Mouse (Mus musculus): ENCODE data around the gene Dpp9. TPM values are rescaled to one million over a fixed set of nuclear protein-coding genes. Genes with fewer than 3 reads are reported as not detected.

Dpp9 gene
- polyA plus RNA-seq, 1 experiment, result 37.1 TPM

DNA sequence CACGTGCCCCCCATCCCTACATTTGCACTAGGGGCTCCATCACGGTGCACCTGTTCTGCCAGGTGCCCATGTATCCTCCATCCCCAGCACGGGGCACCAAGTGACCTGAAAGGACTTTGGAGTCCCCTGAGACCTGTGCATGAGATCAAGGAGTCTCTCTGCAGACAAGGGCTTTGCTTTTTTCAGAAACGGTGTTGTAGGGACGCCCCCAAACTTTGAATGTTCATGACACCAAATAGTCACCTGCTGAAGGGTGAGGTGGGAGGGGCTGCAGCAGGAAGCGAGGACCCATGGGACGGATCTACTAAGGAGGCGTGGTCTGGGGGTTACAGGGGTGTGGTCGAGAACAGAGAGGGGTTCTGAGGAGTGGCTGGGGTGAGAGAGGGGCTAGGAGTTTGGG lies 70.4 kb downstream of the Dpp9 start:
- Histone ChIP-seq H3ac (ENCODE audit: control insufficient read depth, insufficient read length) (no peak overlapping the region), H3K36me3 (ENCODE audit: control insufficient read depth, insufficient read depth) (no peaks in the 10 kb centered on the region), H3K4me3 (no peak overlapping the region), H3K4me2 (ENCODE audit: low read depth) (no peak overlapping the region), H3K27me3 (ENCODE audit: control insufficient read depth, insufficient read depth, insufficient read length) (peaks cover 62% of the 10 kb centered on the region), H3K79me2 (ENCODE audit: control insufficient read depth, insufficient read depth) (no peaks in the 10 kb centered on the region)
- no peak for TF ChIP-seq SRF (IDR thresholded peaks at IDR 0.05; ENCODE audit: control insufficient read depth, insufficient read length, low read depth)
- no peak for TF ChIP-seq REST (IDR thresholded peaks at IDR 0.05; ENCODE audit: insufficient read depth, insufficient read length)
- TF ChIP-seq POLR2A (IDR thresholded peaks at IDR 0.05; ENCODE audit: insufficient read length, low read depth), result no peak
- TF ChIP-seq TCF3 (IDR thresholded peaks at IDR 0.05; ENCODE audit: insufficient read length, low read depth), result no peak
- TF ChIP-seq USF1 (IDR thresholded peaks at IDR 0.05; ENCODE audit: low read depth), result no peak
- no peak for TF ChIP-seq E2F4 (IDR thresholded peaks at IDR 0.05; ENCODE audit: insufficient read depth)
- no peak for TF ChIP-seq MYOD1 (IDR thresholded peaks at IDR 0.05; ENCODE audit: control insufficient read depth in 1 of 3, insufficient read length in 2 of 3, low read depth in 2 of 3)
- TF ChIP-seq MAX (IDR thresholded peaks at IDR 0.05; ENCODE audit: low read depth), result no peak
- TF ChIP-seq POLR2AphosphoS2 (IDR thresholded peaks at IDR 0.05; ENCODE audit: insufficient read length, low read depth), result no peak
- TF ChIP-seq MYOG (IDR thresholded peaks at IDR 0.05; ENCODE audit: control insufficient read depth in 1 of 3, insufficient read depth in 1 of 3, insufficient read length in 2 of 3, low read depth in 2 of 3), result no peak
- no peak for TF ChIP-seq TCF12 (IDR thresholded peaks at IDR 0.05; ENCODE audit: insufficient read depth, poor library complexity, severe bottlenecking)
- TF ChIP-seq CEBPB (IDR thresholded peaks at IDR 0.05; ENCODE audit: insufficient read depth, poor library complexity, severe bottlenecking), result no peak

DNA sequence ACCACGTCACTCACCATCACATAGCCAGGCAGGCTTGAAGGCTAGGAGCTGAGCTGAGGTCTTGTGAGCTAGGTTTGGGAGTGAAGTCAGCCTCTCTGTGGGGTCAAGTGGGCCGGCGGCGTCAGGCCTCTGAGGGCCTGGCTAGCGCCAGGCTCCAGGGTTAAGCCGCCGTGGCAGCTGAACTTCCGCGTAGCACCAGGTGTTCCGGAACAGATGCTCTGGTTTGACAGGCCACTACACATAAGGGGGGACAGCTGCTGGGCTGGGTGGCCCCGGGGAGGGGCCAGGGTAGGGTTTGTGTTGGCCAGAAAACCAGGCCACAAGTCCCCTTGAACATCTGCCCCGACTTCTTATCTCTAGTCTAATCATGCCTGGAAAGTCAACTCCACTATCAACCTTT lies 71.3 kb downstream of the Dpp9 start:
- H3K36me3 ChIP-seq (ENCODE audit: control insufficient read depth, insufficient read depth), result no peaks in the 10 kb centered on the region
- no peak overlapping the region for H3ac ChIP-seq (ENCODE audit: control insufficient read depth, insufficient read length)
- H3K27me3 ChIP-seq (ENCODE audit: control insufficient read depth, insufficient read depth, insufficient read length), result peaks cover 65% of the 10 kb centered on the region
- no peak overlapping the region for H3K4me2 ChIP-seq (ENCODE audit: low read depth)
- H3K79me2 ChIP-seq (ENCODE audit: control insufficient read depth, insufficient read depth), result no peaks in the 10 kb centered on the region
- TF ChIP-seq TCF12 (IDR thresholded peaks at IDR 0.05; ENCODE audit: insufficient read depth, poor library complexity, severe bottlenecking) (peak; percentile 98), TCF3 (IDR thresholded peaks at IDR 0.05; ENCODE audit: insufficient read length, low read depth) (peak; percentile 97), MYOG (IDR thresholded peaks at IDR 0.05; ENCODE audit: control insufficient read depth in 1 of 3, insufficient read depth in 1 of 3, insufficient read length in 2 of 3, low read depth in 2 of 3) (peak; percentile 72 to 99 (median 97)), MYOD1 (IDR thresholded peaks at IDR 0.05; ENCODE audit: control insufficient read depth in 1 of 3, insufficient read length in 2 of 3, low read depth in 2 of 3) (peak; percentile 25 to 97 (median 96)), POLR2A (IDR thresholded peaks at IDR 0.05; ENCODE audit: insufficient read length, low read depth) (no peak)
- no peak overlapping the region for H3K4me3 ChIP-seq

DNA sequence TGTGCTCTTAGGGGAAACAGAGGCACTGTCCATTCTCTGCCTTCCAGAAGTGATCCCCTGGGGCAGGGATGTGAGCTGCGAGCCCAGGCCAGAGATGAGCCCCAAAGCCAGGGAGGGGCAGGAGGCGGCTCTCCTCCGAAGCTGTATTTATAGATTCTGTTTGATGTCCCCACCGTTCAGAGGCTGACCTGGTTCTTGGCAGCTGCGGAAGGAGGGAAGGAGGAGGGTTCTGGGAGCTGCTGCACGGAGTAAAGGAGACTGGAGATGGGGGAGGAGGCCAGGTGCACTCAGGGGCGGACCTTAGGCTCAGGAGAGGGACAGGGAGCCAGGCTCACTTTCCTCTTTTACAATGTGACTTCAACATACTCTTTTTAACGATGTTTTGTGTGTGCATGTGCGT lies 72.6 kb downstream of the Dpp9 start:
- H3K4me3 ChIP-seq, result no peak overlapping the region
- H3K79me2 ChIP-seq (ENCODE audit: control insufficient read depth, insufficient read depth), result no peaks in the 10 kb centered on the region
- TF ChIP-seq CEBPB (IDR thresholded peaks at IDR 0.05; ENCODE audit: insufficient read depth, poor library complexity, severe bottlenecking) (no peak), TCF12 (IDR thresholded peaks at IDR 0.05; ENCODE audit: insufficient read depth, poor library complexity, severe bottlenecking) (no peak), TCF3 (IDR thresholded peaks at IDR 0.05; ENCODE audit: insufficient read length, low read depth) (no peak), USF1 (IDR thresholded peaks at IDR 0.05; ENCODE audit: low read depth) (no peak), REST (IDR thresholded peaks at IDR 0.05; ENCODE audit: insufficient read depth, insufficient read length) (no peak), E2F4 (IDR thresholded peaks at IDR 0.05; ENCODE audit: insufficient read depth) (no peak), POLR2AphosphoS2 (IDR thresholded peaks at IDR 0.05; ENCODE audit: insufficient read length, low read depth) (no peak), SRF (IDR thresholded peaks at IDR 0.05; ENCODE audit: control insufficient read depth, insufficient read length, low read depth) (no peak), POLR2A (IDR thresholded peaks at IDR 0.05; ENCODE audit: insufficient read length, low read depth) (no peak), MYOG (IDR thresholded peaks at IDR 0.05; ENCODE audit: control insufficient read depth in 1 of 3, insufficient read depth in 1 of 3, insufficient read length in 2 of 3, low read depth in 2 of 3) (no peak), MYOD1 (IDR thresholded peaks at IDR 0.05; ENCODE audit: control insufficient read depth in 1 of 3, insufficient read length in 2 of 3, low read depth in 2 of 3) (no peak), MAX (IDR thresholded peaks at IDR 0.05; ENCODE audit: low read depth) (no peak)
- no peak overlapping the region for H3K4me2 ChIP-seq (ENCODE audit: low read depth)
- H3K36me3 ChIP-seq (ENCODE audit: control insufficient read depth, insufficient read depth), result no peaks in the 10 kb centered on the region
- H3ac ChIP-seq (ENCODE audit: control insufficient read depth, insufficient read length), result no peak overlapping the region
- H3K27me3 ChIP-seq (ENCODE audit: control insufficient read depth, insufficient read depth, insufficient read length), result peaks cover 73% of the 10 kb centered on the region

DNA sequence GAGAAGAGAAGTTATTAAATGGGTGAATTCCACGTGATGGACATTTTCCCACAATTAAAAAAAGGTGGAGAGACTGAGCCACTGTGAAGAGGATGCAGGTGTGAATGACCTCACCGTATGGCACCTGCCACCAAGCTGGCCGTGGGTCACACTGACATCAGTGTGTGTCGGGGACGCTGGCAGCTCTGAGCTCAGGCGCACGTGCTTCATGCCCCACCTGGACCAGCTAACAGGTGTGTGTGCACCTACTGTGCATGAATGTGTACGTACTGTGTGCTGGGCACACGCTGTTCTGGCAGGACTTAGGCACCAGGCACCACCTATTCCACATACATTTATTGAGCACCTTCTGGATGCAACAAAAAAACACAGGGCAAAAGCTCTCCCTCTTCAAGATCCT lies 74.2 kb downstream of the Dpp9 start:
- no peak overlapping the region for H3K4me3 ChIP-seq
- no peak overlapping the region for H3ac ChIP-seq (ENCODE audit: control insufficient read depth, insufficient read length)
- H3K36me3 ChIP-seq (ENCODE audit: control insufficient read depth, insufficient read depth), result no peaks in the 10 kb centered on the region
- H3K4me2 ChIP-seq (ENCODE audit: low read depth), result no peak overlapping the region
- TF ChIP-seq MYOD1 (IDR thresholded peaks at IDR 0.05; ENCODE audit: control insufficient read depth in 1 of 3, insufficient read length in 2 of 3, low read depth in 2 of 3), result peak in 1 of 3 experiments; percentile 7
- TF ChIP-seq MYOG (IDR thresholded peaks at IDR 0.05; ENCODE audit: control insufficient read depth in 1 of 3, insufficient read depth in 1 of 3, insufficient read length in 2 of 3, low read depth in 2 of 3), result peak in 1 of 3 experiments; percentile 25
- TF ChIP-seq MAX (IDR thresholded peaks at IDR 0.05; ENCODE audit: low read depth), result no peak
- no peak for TF ChIP-seq POLR2A (IDR thresholded peaks at IDR 0.05; ENCODE audit: insufficient read length, low read depth)
- TF ChIP-seq SRF (IDR thresholded peaks at IDR 0.05; ENCODE audit: control insufficient read depth, insufficient read length, low read depth), result no peak
- peak; percentile 2 for TF ChIP-seq TCF3 (IDR thresholded peaks at IDR 0.05; ENCODE audit: insufficient read length, low read depth)
- TF ChIP-seq REST (IDR thresholded peaks at IDR 0.05; ENCODE audit: insufficient read depth, insufficient read length), result no peak
- TF ChIP-seq TCF12 (IDR thresholded peaks at IDR 0.05; ENCODE audit: insufficient read depth, poor library complexity, severe bottlenecking), result no peak
- TF ChIP-seq USF1 (IDR thresholded peaks at IDR 0.05; ENCODE audit: low read depth), result no peak
- TF ChIP-seq POLR2AphosphoS2 (IDR thresholded peaks at IDR 0.05; ENCODE audit: insufficient read length, low read depth), result no peak
- no peak for TF ChIP-seq E2F4 (IDR thresholded peaks at IDR 0.05; ENCODE audit: insufficient read depth)
- TF ChIP-seq CEBPB (IDR thresholded peaks at IDR 0.05; ENCODE audit: insufficient read depth, poor library complexity, severe bottlenecking), result no peak
- no peaks in the 10 kb centered on the region for H3K79me2 ChIP-seq (ENCODE audit: control insufficient read depth, insufficient read depth)
- peaks cover 82% of the 10 kb centered on the region for H3K27me3 ChIP-seq (ENCODE audit: control insufficient read depth, insufficient read depth, insufficient read length)
